Mouse (Mus musculus) forebrain, embryonic 16.5 days (tissue): ENCODE results near the gene Gm45623. TPM values are rescaled to one million over a fixed set of nuclear protein-coding genes. Genes with fewer than 3 reads are reported as not detected.

Source experiments
- ATAC-seq: fragments of 200-750 bp; cut with Nextera tagmentation; 2 replicates; pipeline ENCODE4 v1.8.0; 2017; ENCODE audit warnings: mild to moderate bottlenecking, moderate library complexity
- H3K27ac ChIP-seq: fragments of 300-500 bp; sonication (generic); 2 replicates; pipeline ENCODE4 v1.5.1; 2014; ENCODE audit warnings: low read length, control low read depth
- H3K27me3 ChIP-seq: fragments of 300-500 bp; sonication (generic); replicated peaks from 2 replicates; pipeline ENCODE4 v1.6.1; 2014; ENCODE audit warnings: low read length; ENCODE audit not compliant: control insufficient read depth, insufficient read depth
- H3K36me3 ChIP-seq: fragments of 300-500 bp; sonication (generic); 2 replicates; pipeline ENCODE4 v1.6.1; 2014; ENCODE audit not compliant: control insufficient read depth, insufficient read depth
- H3K4me1 ChIP-seq: fragments of 300-500 bp; sonication (generic); replicated peaks from 2 replicates; pipeline ENCODE4 v1.6.1; 2014; ENCODE audit warnings: low read length; ENCODE audit not compliant: control insufficient read depth, insufficient read depth
- H3K4me2 ChIP-seq: fragments of 300-500 bp; sonication (generic); 2 replicates; pipeline ENCODE4 v1.6.1; 2014; ENCODE audit warnings: mild to moderate bottlenecking, low read length, control low read depth
- H3K4me3 ChIP-seq: fragments of 300-500 bp; sonication (generic); replicated peaks from 2 replicates; pipeline ENCODE4 v1.5.1; 2014; ENCODE audit warnings: mild to moderate bottlenecking, low read length, control low read depth
- H3K9ac ChIP-seq: fragments of 300-500 bp; sonication (generic); replicated peaks from 2 replicates; pipeline ENCODE4 v1.6.1; 2014; ENCODE audit warnings: low read depth, low read length, control low read depth
- H3K9me3 ChIP-seq: fragments of 300-500 bp; sonication (generic); 2 replicates; pipeline ENCODE4 v1.6.1; 2016; ENCODE audit warnings: low read length; ENCODE audit not compliant: control insufficient read depth
- whole genome bisulfite sequencing: fragments of 180-500 bp; shearing (Covaris S2); extraction: QIAGEN DNeasy Blood & Tissue Kit; methylation state at CpG from one replicate; pipeline ENCODE4 v1.1.7; 2014; 5-methylcytosine and 5-hydroxymethylcytosine counted together
- polyA plus RNA-seq: library from polyadenylated mRNA; unstranded; fragments of >200 nt; fragmentation: Nextera tagmentation; extraction: Ambion mirVana; gene quantifications from 2 replicates; pipeline ENCODE4 v1.2.1, GENCODE M21; 2015

Gm45623 gene
- polyA plus RNA-seq, 1 experiment from 2014 or later, result 1.1 TPM

GRCm38 (mm10) chr13:56741691-56742090, 11.9 kb downstream of the Gm45623 start:
- peaks cover 7% of the 10 kb centered on the region; the same call in 1 of the 2 replicates for H3K4me1 ChIP-seq
- no peaks in the 10 kb centered on the region for H3K27me3 ChIP-seq
- H3K27ac ChIP-seq, result no peak overlapping the region
- no peak overlapping the region for H3K4me2 ChIP-seq
- no peak overlapping the region for H3K4me3 ChIP-seq
- no peak for ATAC-seq
- no peaks in the 10 kb centered on the region for H3K9me3 ChIP-seq
- WGBS, result 77% methylated on average over 7 of the region's 7 CpGs
- H3K36me3 ChIP-seq, result peaks cover 14% of the 10 kb centered on the region
- no peak overlapping the region for H3K9ac ChIP-seq

- H3K4me1 ChIP-seq, result peaks cover 7% of the 10 kb centered on the region; the same call in 1 of the 2 replicates
- no peak overlapping the region for H3K4me3 ChIP-seq
- no peaks in the 10 kb centered on the region for H3K27me3 ChIP-seq
- no peak for ATAC-seq
- no peak overlapping the region for H3K27ac ChIP-seq
- H3K36me3 ChIP-seq, result peaks cover 14% of the 10 kb centered on the region
- 81% methylated on average over 6 of the region's 6 CpGs for WGBS
- H3K9me3 ChIP-seq, result no peaks in the 10 kb centered on the region
- H3K4me2 ChIP-seq, result no peak overlapping the region
- H3K9ac ChIP-seq, result no peak overlapping the region
Measured at GRCm38 (mm10) chr13:56740496-56740895, 13.1 kb downstream of the Gm45623 start.

- H3K27ac ChIP-seq, result no peak overlapping the region
- no peaks in the 10 kb centered on the region for H3K9me3 ChIP-seq
- H3K4me2 ChIP-seq, result no peak overlapping the region
- no peak overlapping the region for H3K4me3 ChIP-seq
- 92% methylated on average over 5 of the region's 5 CpGs for WGBS
- no peak overlapping the region for H3K9ac ChIP-seq
- peaks cover 16% of the 10 kb centered on the region for H3K36me3 ChIP-seq
- no peaks in the 10 kb centered on the region for H3K27me3 ChIP-seq
- no peak for ATAC-seq
- peaks cover 7% of the 10 kb centered on the region; the same call in 1 of the 2 replicates for H3K4me1 ChIP-seq
Measured at GRCm38 (mm10) chr13:56739556-56739955, 14.1 kb downstream of the Gm45623 start.

- WGBS, result 63% methylated on average over 6 of the region's 6 CpGs
- peaks cover 27% of the 10 kb centered on the region for H3K36me3 ChIP-seq
- no peak overlapping the region for H3K4me3 ChIP-seq
- no peak overlapping the region for H3K27ac ChIP-seq
- peak; percentile 38; the same call in 1 of the 2 replicates for ATAC-seq
- no peak overlapping the region for H3K9ac ChIP-seq
- H3K4me1 ChIP-seq, result no peaks in the 10 kb centered on the region
- no peaks in the 10 kb centered on the region for H3K27me3 ChIP-seq
- no peaks in the 10 kb centered on the region for H3K9me3 ChIP-seq
- no peak overlapping the region for H3K4me2 ChIP-seq
Measured at GRCm38 (mm10) chr13:56735212-56735875, 18.3 kb downstream of the Gm45623 start.

- Histone ChIP-seq H3K9ac (no peak overlapping the region), H3K9me3 (no peaks in the 10 kb centered on the region), H3K27ac (no peak overlapping the region), H3K4me1 (no peaks in the 10 kb centered on the region), H3K4me3 (no peak overlapping the region), H3K27me3 (no peaks in the 10 kb centered on the region), H3K36me3 (peaks cover 24% of the 10 kb centered on the region), H3K4me2 (no peak overlapping the region)
- 91% methylated on average over 4 of the region's 4 CpGs for WGBS
- no peak for ATAC-seq
Measured at GRCm38 (mm10) chr13:56734617-56735016, 19.0 kb downstream of the Gm45623 start.

GRCm38 (mm10) chr13:56729046-56729445, 24.6 kb downstream of the Gm45623 start:
- no peak overlapping the region for H3K27ac ChIP-seq
- ATAC-seq, result no peak
- no peaks in the 10 kb centered on the region for H3K27me3 ChIP-seq
- no peak overlapping the region for H3K9ac ChIP-seq
- H3K4me1 ChIP-seq, result no peaks in the 10 kb centered on the region
- peaks cover 21% of the 10 kb centered on the region for H3K36me3 ChIP-seq
- no peak overlapping the region for H3K4me2 ChIP-seq
- 95% methylated on average over 7 of the region's 7 CpGs for WGBS
- no peaks in the 10 kb centered on the region for H3K9me3 ChIP-seq
- H3K4me3 ChIP-seq, result no peak overlapping the region

- no peak for ATAC-seq
- Histone ChIP-seq H3K27me3 (no peaks in the 10 kb centered on the region), H3K4me1 (no peaks in the 10 kb centered on the region), H3K4me3 (no peak overlapping the region), H3K9me3 (no peaks in the 10 kb centered on the region), H3K4me2 (no peak overlapping the region), H3K36me3 (peaks cover 18% of the 10 kb centered on the region), H3K9ac (no peak overlapping the region), H3K27ac (no peak overlapping the region)
- 86% methylated on average over 4 of the region's 4 CpGs for WGBS
Measured at GRCm38 (mm10) chr13:56726551-56726950, 27.1 kb downstream of the Gm45623 start.

GRCm38 (mm10) chr13:56712221-56712620, 41.4 kb downstream of the Gm45623 start:
- H3K4me1 ChIP-seq, result peaks cover 14% of the 10 kb centered on the region
- H3K4me3 ChIP-seq, result no peak overlapping the region
- no peak overlapping the region for H3K27ac ChIP-seq
- H3K9ac ChIP-seq, result no peak overlapping the region
- no peaks in the 10 kb centered on the region for H3K36me3 ChIP-seq
- H3K27me3 ChIP-seq, result no peaks in the 10 kb centered on the region
- 91% methylated on average over 2 of the region's 2 CpGs for WGBS
- H3K4me2 ChIP-seq, result no peak overlapping the region
- no peaks in the 10 kb centered on the region for H3K9me3 ChIP-seq
- ATAC-seq, result no peak

- no peak overlapping the region for H3K27ac ChIP-seq
- peaks cover 29% of the 10 kb centered on the region for H3K4me1 ChIP-seq
- H3K27me3 ChIP-seq, result no peaks in the 10 kb centered on the region
- ATAC-seq, result no peak
- no peak overlapping the region for H3K9ac ChIP-seq
- no peak overlapping the region for H3K4me2 ChIP-seq
- 0 out of 2 replicates have a peak, but pooled peaks cover 3% of the 10 kb centered on the region for H3K36me3 ChIP-seq
- H3K4me3 ChIP-seq, result no peak overlapping the region
- 81% methylated on average over 2 of the region's 2 CpGs for WGBS
- no peaks in the 10 kb centered on the region for H3K9me3 ChIP-seq
Measured at GRCm38 (mm10) chr13:56710620-56711019, 43.0 kb downstream of the Gm45623 start.
